Mouse (Mus musculus) neutrophil, adult 5-6 weeks (primary cell): ENCODE results near the gene Cend1. TPM values are rescaled to one million over a fixed set of nuclear protein-coding genes. Genes with fewer than 3 reads are reported as not detected.

Experiments
- total RNA-seq: library from RNA; stranded (forward); fragments of 200-1000 nt; gene quantifications from 2 replicates; pipeline ENCODE4 v1.2.3, GENCODE M21; 2017

Gene Cend1
- total RNA-seq, 1 experiment from 2014 or later = not detected

Other genes starting within 250 kb of the Cend1 start
- gene Hras, start 235.5 kb downstream of the Cend1 start, total RNA-seq = 13.7 and 23.8 TPM in 2 replicates
- gene Lrrc56, start 235.3 kb downstream of the Cend1 start, total RNA-seq = 1.9 and 3.9 TPM in 2 replicates
- 2.6 and 3.2 TPM in 2 replicates for gene Lmntd2, start 215.4 kb downstream of the Cend1 start, total RNA-seq
- 7.1 and 9.0 TPM in 2 replicates for gene Rassf7, start 213.6 kb downstream of the Cend1 start, total RNA-seq
- 82.6 and 97.8 TPM in 2 replicates for gene Phrf1, start 200.7 kb downstream of the Cend1 start, total RNA-seq
- 122 and 134 TPM in 2 replicates for gene Irf7, start 163.0 kb downstream of the Cend1 start, total RNA-seq
- gene Cdhr5, start 152.7 kb downstream of the Cend1 start, total RNA-seq = not detected in 2 replicates
- gene Sct, start 150.4 kb downstream of the Cend1 start, total RNA-seq = not detected in 2 replicates
- gene Drd4, start 137.5 kb downstream of the Cend1 start, total RNA-seq = not detected in 2 replicates
- gene Deaf1, start 101.8 kb downstream of the Cend1 start, total RNA-seq = 23.2 and 27.9 TPM in 2 replicates
- gene Tmem80, start 101.8 kb downstream of the Cend1 start, total RNA-seq = 24.2 and 24.7 TPM in 2 replicates
- gene Eps8l2, start 90.6 kb downstream of the Cend1 start, total RNA-seq = 3.1 and 7.9 TPM in 2 replicates
- gene Taldo1, start 37.3 kb downstream of the Cend1 start, total RNA-seq = 1,594 and 1,707 TPM in 2 replicates
- gene Gatd1, start 15.4 kb downstream of the Cend1 start, total RNA-seq = 16.8 and 21.9 TPM in 2 replicates
- 4.9 and 9.7 TPM in 2 replicates for gene Slc25a22, start 8.4 kb upstream of the Cend1 start, total RNA-seq
- gene Pidd1, start 14.5 kb upstream of the Cend1 start, total RNA-seq = 2.9 and 6.5 TPM in 2 replicates
- 2,224 and 3,167 TPM in 2 replicates for gene Rplp2, start 17.9 kb upstream of the Cend1 start, total RNA-seq
- gene Pnpla2, start 25.7 kb upstream of the Cend1 start, total RNA-seq = 74.4 and 78.7 TPM in 2 replicates
- gene Cracr2b, start 31.6 kb upstream of the Cend1 start, total RNA-seq = 2.8 and 3.2 TPM in 2 replicates
- 29.8 and 31.1 TPM in 2 replicates for gene Cd151, start 37.9 kb upstream of the Cend1 start, total RNA-seq
- gene Polr2l, start 45.6 kb upstream of the Cend1 start, total RNA-seq = 10.5 and 13.1 TPM in 2 replicates
- not detected in 2 replicates for gene Tspan4, start 45.7 kb upstream of the Cend1 start, total RNA-seq
- 9.9 and 10.4 TPM in 2 replicates for gene Chid1, start 110.4 kb upstream of the Cend1 start, total RNA-seq
- gene Ap2a2, start 132.7 kb upstream of the Cend1 start, total RNA-seq = 32.4 and 35.7 TPM in 2 replicates
- gene Muc6, start 225.8 kb upstream of the Cend1 start, total RNA-seq = not detected in 2 replicates